Comparison of ENCODE assay signal across 18 mouse cellular contexts in the genomic region with DNA sequence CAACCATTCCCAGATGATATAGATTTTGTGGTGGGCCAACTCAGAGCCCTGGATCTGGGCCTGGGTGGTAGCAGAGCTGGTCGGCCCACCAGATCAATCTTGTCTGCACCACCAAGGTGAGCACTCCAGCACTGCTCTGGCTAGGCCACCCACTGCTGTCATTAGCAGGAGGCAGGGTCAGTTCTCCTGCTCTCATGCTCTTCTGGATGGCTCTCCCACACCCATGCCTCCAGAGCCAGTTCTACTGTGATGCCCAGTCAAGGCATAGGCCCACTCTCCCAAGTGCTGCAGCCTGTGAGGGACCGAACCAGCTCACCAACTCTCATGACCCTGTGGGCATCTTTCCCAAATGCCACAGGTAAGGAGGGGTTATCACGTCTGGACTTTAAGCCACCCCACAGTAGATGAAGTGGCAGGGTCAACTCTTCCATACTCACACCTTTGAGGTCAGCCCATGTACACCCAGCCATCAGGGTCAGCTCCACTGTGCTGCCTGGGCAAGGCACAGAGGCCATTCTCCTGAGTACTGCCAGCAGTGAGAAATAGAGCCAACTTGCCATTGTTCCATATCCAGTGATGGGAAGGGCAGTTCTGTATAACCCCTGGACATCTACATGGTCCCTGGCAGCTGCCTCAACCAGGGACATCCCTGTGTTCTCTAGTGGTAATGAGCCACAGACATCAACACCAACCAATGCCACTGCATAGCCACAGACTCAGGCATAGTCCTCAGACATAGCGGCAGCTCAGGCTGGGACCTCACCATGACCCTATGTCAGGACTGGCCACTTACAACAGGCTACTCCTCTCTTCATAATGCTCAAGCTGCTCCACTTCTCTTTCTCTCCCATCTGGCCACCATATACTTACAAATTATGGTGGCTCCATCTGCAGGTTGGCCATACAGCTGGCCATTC.
DNase-seq lines count a peak whose midpoint lies in the region; ATAC-seq and TF ChIP-seq lines count a peak whose summit lies in the region.
"Had no signal": no experiment of that assay in that cellular context is flagged by ENCODE, and none has a peak within 500 bp of the region (broad histone marks: within the 10 kb centered on the region; RNA-seq: fewer than 3 reads in every experiment).

No protein-coding gene starts in this region.

- H3K36me3 ChIP-seq in heart, embryonic 13.5 days: no peaks in the 10 kb centered on the region
- no peaks in the 10 kb centered on the region for H3K36me3 ChIP-seq in lung, embryonic 15.5 days
- no peaks in the 10 kb centered on the region for H3K36me3 ChIP-seq in embryonic facial prominence, embryonic 14.5 days (ENCODE audit: control insufficient read depth, insufficient read depth, low read length)
- H3K36me3 ChIP-seq: limb, embryonic 13.5 days; liver, embryonic 15.5 days had no signal

- WGBS in heart, embryonic 13.5 days: 72% methylated on average over 4 of the region's 4 CpGs
- WGBS in lung, embryonic 15.5 days: 74% methylated on average over 4 of the region's 4 CpGs
- 86% methylated on average over 4 of the region's 4 CpGs for WGBS in embryonic facial prominence, embryonic 14.5 days

- no peak for TF ChIP-seq CTCF in Patski (IDR thresholded peaks at IDR 0.05)

- in situ Hi-C loops in Patski (cut with MboI; ENCODE audit: low pct_unique_long_range_greater_than_20kb): no loop called here

- ATAC-seq in heart, embryonic 13.5 days (ENCODE audit: extremely low read depth, insufficient number of reproducible peaks, low FRiP score, low TSS enrichment): 0 out of 2 replicates have a peak, but pooled peaks have one; percentile 19
- peak; percentile 57 for ATAC-seq in lung, embryonic 15.5 days (ENCODE audit: borderline replicate concordance, extremely low read depth, low FRiP score, low TSS enrichment)
- ATAC-seq in Patski: peak; percentile 28
- ATAC-seq in embryonic facial prominence, embryonic 14.5 days (ENCODE audit: low read depth): 0 out of 2 replicates have a peak, but pooled peaks have one; percentile 6
- ATAC-seq in megakaryocyte-erythroid progenitor cell, adult 5-6 weeks (replicated peaks; ENCODE audit: low FRiP score, low TSS enrichment, poor library complexity, severe bottlenecking): no peak
- ATAC-seq: intestine, embryonic 16.5 days had no signal

- no peak for DNase-seq in heart, postnatal 36 days
- DNase-seq in lung, adult 18-20 months: no peak
- DNase-seq in Patski (ENCODE audit: low read depth, low spot score): no peak
- DNase-seq in embryonic facial prominence, embryonic 14.5 days (ENCODE audit: low spot score): no peak
- DNase-seq in left cerebral cortex, postnatal 10 days (ENCODE audit: extremely low spot score in 1 of 2, low spot score in 2 of 2): no peak
- DNase-seq: cerebellum, adult 9-10 months; gastrocnemius, postnatal 36 days; heart, postnatal 10 days; right cerebral cortex, adult 18-20 months had no signal

- no peak overlapping the region for H3K9ac ChIP-seq in heart, embryonic 13.5 days
- H3K9ac ChIP-seq in lung, embryonic 15.5 days: no peak overlapping the region
- H3K9ac ChIP-seq in embryonic facial prominence, embryonic 14.5 days (ENCODE audit: low read depth, low read length): no peak overlapping the region
- H3K9ac ChIP-seq: limb, embryonic 13.5 days; liver, embryonic 15.5 days had no signal

- CTCF ChIA-PET in Patski (lab: Charles Lee): interaction anchor here (0.8 to 1.1 kb wide), 2 partner anchors 21 to 30 kb away, joined by 3 to 4 read pairs; no protein-coding TSS in a partner anchor

- no peak overlapping the region for H3K4me2 ChIP-seq in heart, embryonic 13.5 days
- H3K4me2 ChIP-seq in lung, embryonic 15.5 days: no peak overlapping the region
- H3K4me2 ChIP-seq in embryonic facial prominence, embryonic 14.5 days (ENCODE audit: low read depth, low read length): no peak overlapping the region
- H3K4me2 ChIP-seq: limb, embryonic 13.5 days; liver, embryonic 15.5 days had no signal

- POLR2A ChIA-PET in Patski (lab: Charles Lee): no interaction called here

- no peaks in the 10 kb centered on the region for H3K9me3 ChIP-seq in heart, embryonic 13.5 days
- H3K9me3 ChIP-seq in lung, embryonic 15.5 days: no peaks in the 10 kb centered on the region
- H3K9me3 ChIP-seq in embryonic facial prominence, embryonic 14.5 days (ENCODE audit: control insufficient read depth, low read length): no peaks in the 10 kb centered on the region
- H3K9me3 ChIP-seq: limb, embryonic 13.5 days; liver, embryonic 15.5 days had no signal

- no peak overlapping the region for H3K4me3 ChIP-seq in heart, embryonic 13.5 days
- no peak overlapping the region for H3K4me3 ChIP-seq in lung, embryonic 15.5 days
- no peak overlapping the region for H3K4me3 ChIP-seq in embryonic facial prominence, embryonic 14.5 days (ENCODE audit: low read depth, low read length)
- H3K4me3 ChIP-seq: erythroblast, embryonic 14.5 days; left cerebral cortex, adult 2 months; limb, embryonic 13.5 days; liver, embryonic 15.5 days; myocyte had no signal

- H3K27me3 ChIP-seq in heart, embryonic 13.5 days (replicated peaks): peaks cover 20% of the 10 kb centered on the region
- no peaks in the 10 kb centered on the region for H3K27me3 ChIP-seq in lung, embryonic 15.5 days
- no peaks in the 10 kb centered on the region for H3K27me3 ChIP-seq in Patski
- no peaks in the 10 kb centered on the region for H3K27me3 ChIP-seq in embryonic facial prominence, embryonic 14.5 days (replicated peaks; ENCODE audit: control insufficient read depth, insufficient read depth, low read length)
- H3K27me3 ChIP-seq: limb, embryonic 13.5 days; liver, embryonic 15.5 days had no signal

- H3K4me1 ChIP-seq in heart, embryonic 13.5 days: 0 out of 2 replicates have a peak, but pooled peaks cover 2% of the 10 kb centered on the region
- no peaks in the 10 kb centered on the region for H3K4me1 ChIP-seq in lung, embryonic 15.5 days
- H3K4me1 ChIP-seq in embryonic facial prominence, embryonic 14.5 days (ENCODE audit: control insufficient read depth, insufficient read depth, low read length): no peaks in the 10 kb centered on the region
- H3K4me1 ChIP-seq: limb, embryonic 13.5 days; liver, embryonic 15.5 days had no signal

- H3K27ac ChIP-seq in heart, embryonic 13.5 days (replicated peaks): no peak overlapping the region
- H3K27ac ChIP-seq in lung, embryonic 15.5 days: no peak overlapping the region
- no peak overlapping the region for H3K27ac ChIP-seq in embryonic facial prominence, embryonic 14.5 days (replicated peaks; ENCODE audit: low read depth, low read length)
- H3K27ac ChIP-seq: left cerebral cortex, adult 2 months; limb, embryonic 13.5 days; liver, embryonic 15.5 days had no signal

- intact Hi-C loops in heart, postnatal 36 days (cut with DNase I): loop anchor here (2.0 kb wide), 1 partner anchor 406 kb away; no protein-coding TSS in a partner anchor
- intact Hi-C loops in left cerebral cortex, postnatal 10 days (cut with DNase I): no loop called here
